Mouse (Mus musculus) left cerebral cortex, postnatal 36 days (tissue): ENCODE data around the gene Rasal1. TPM values are rescaled to one million over a fixed set of nuclear protein-coding genes. Genes with fewer than 3 reads are reported as not detected.
A peak's percentile ranks its signal among the peaks of the same experiment; 100 is the strongest.

Source experiments
- DNase-seq, 2 experiments: peaks; one replicate each; pipeline ENCODE4 v3.0.0; 2021 to 2022; ENCODE audit warnings: low spot score in 2 of 2, mixed read lengths in 1 of 2
- intact Hi-C: fragments of 180-260 bp; cut with DNase I; formaldehyde crosslinking; loops from one replicate; pipeline ENCODE4 v1.15.1; 2025
- total RNA-seq, 2 experiments: library from RNA; stranded (reverse); gene quantifications; 2 replicates each; pipeline ENCODE4 v1.2.3; 2021

The Rasal1 gene
- total RNA-seq, 2 experiments from 2014 or later = 90.0 to 92.7 TPM

GRCm38 (mm10) chr5:120706541-120706940 is 57.9 kb downstream of the Rasal1 start:
- no peak for DNase-seq
- intact Hi-C loops = no loop called here

GRCm38 (mm10) chr5:120706976-120707375 is 58.4 kb downstream of the Rasal1 start:
- intact Hi-C loops = no loop called here
- no peak for DNase-seq

GRCm38 (mm10) chr5:120710161-120710825 is 61.7 kb downstream of the Rasal1 start:
- peak; percentile 49 to 52 for DNase-seq
- intact Hi-C loops = loop anchor here (2.0 kb wide), 2 partner anchors 15 to 29 kb away; no protein-coding TSS in a partner anchor

- intact Hi-C loops = loop anchor here (2.0 kb wide), 2 partner anchors 16 to 30 kb away; no protein-coding TSS in a partner anchor
- DNase-seq = peak; percentile 46 to 53
Measured at GRCm38 (mm10) chr5:120710826-120711248, 62.2 kb downstream of the Rasal1 start.

- DNase-seq = peak; percentile 85 to 86
- intact Hi-C loops = loop anchor here (2.0 kb wide), 2 partner anchors 17 to 31 kb away; no protein-coding TSS in a partner anchor
Measured at GRCm38 (mm10) chr5:120711416-120711815, 62.8 kb downstream of the Rasal1 start.

GRCm38 (mm10) chr5:120711827-120712226 is 63.2 kb downstream of the Rasal1 start, which contains the start of gene Dtx1:
Gene Dtx1 (minus strand): TSS chr5:120711927.
- DNase-seq = no peak
- intact Hi-C loops = loop anchor here (2.0 kb wide), 2 partner anchors 17 to 31 kb away; no protein-coding TSS in a partner anchor

GRCm38 (mm10) chr5:120712721-120713120 is 64.1 kb downstream of the Rasal1 start:
- intact Hi-C loops = no loop called here
- DNase-seq = no peak

- intact Hi-C loops = loop anchor here (1.0 kb wide), 1 partner anchor 33 kb away; no protein-coding TSS in a partner anchor
- peak; percentile 76 to 82 for DNase-seq
Measured at GRCm38 (mm10) chr5:120714314-120714713, 65.7 kb downstream of the Rasal1 start.

- intact Hi-C loops = no loop called here
- DNase-seq = no peak
Measured at GRCm38 (mm10) chr5:120717136-120717535, 68.5 kb downstream of the Rasal1 start.

GRCm38 (mm10) chr5:120718600-120719378 is 70.2 kb downstream of the Rasal1 start:
- intact Hi-C loops = no loop called here
- no peak for DNase-seq

- intact Hi-C loops = no loop called here
- no peak for DNase-seq
Measured at GRCm38 (mm10) chr5:120721005-120721404, 72.4 kb downstream of the Rasal1 start.

GRCm38 (mm10) chr5:120725811-120726455 is 77.3 kb downstream of the Rasal1 start:
- intact Hi-C loops = no loop called here

More at GRCm38 (mm10) chr5:120725811-120726455, 77.3 kb downstream of the Rasal1 start:
- no peak for DNase-seq

Other genes with a start within 250 kb of the Rasal1 start
- gene Lhx5, start 217.1 kb upstream of the Rasal1 start, total RNA-seq = not detected
- 1 to 10 TPM; 5.5 to 5.7 TPM for gene Sdsl, start 176.0 kb upstream of the Rasal1 start, total RNA-seq
- gene Sds, start 172.3 kb upstream of the Rasal1 start, total RNA-seq = not detected
- 10 to 100 TPM; 57.2 to 66.1 TPM for gene Plbd2, start 145.2 kb upstream of the Rasal1 start, total RNA-seq
- 1 to 10 TPM; 4.2 to 8.2 TPM for gene Slc8b1, start 137.6 kb upstream of the Rasal1 start, total RNA-seq
- gene Tpcn1, start 60.1 kb upstream of the Rasal1 start, total RNA-seq = 10 to 100 TPM; 32.9 to 36.0 TPM
- gene Iqcd, start 59.8 kb upstream of the Rasal1 start, total RNA-seq = 1 to 10 TPM in 1 of 2 experiments, under 1 TPM in 1; 0.81 to 1.1 TPM
- gene Rita1, start 36.2 kb upstream of the Rasal1 start, total RNA-seq = 10 to 100 TPM; 35.7 to 36.3 TPM
- 10 to 100 TPM; 36.9 to 43.1 TPM for gene Ddx54, start 36.1 kb upstream of the Rasal1 start, total RNA-seq
- not detected for gene Cfap73, start 14.6 kb upstream of the Rasal1 start, total RNA-seq
- 10 to 100 TPM; 67.3 to 71.3 TPM for gene Dtx1, start 63.1 kb downstream of the Rasal1 start, total RNA-seq
- gene Oas2, start 101.0 kb downstream of the Rasal1 start, total RNA-seq = under 1 TPM in 1 of 2 experiments, not detected in 1; 0.23 TPM
- not detected for gene Oas3, start 128.8 kb downstream of the Rasal1 start, total RNA-seq
- not detected for gene Oas1e, start 146.7 kb downstream of the Rasal1 start, total RNA-seq
- gene Oas1c, start 163.7 kb downstream of the Rasal1 start, total RNA-seq = 1 to 10 TPM in 1 of 2 experiments, under 1 TPM in 1; 0.91 to 1.9 TPM
- not detected for gene Oas1f, start 198.6 kb downstream of the Rasal1 start, total RNA-seq
- not detected for gene Oas1h, start 212.6 kb downstream of the Rasal1 start, total RNA-seq
- gene Oas1g, start 238.8 kb downstream of the Rasal1 start, total RNA-seq = under 1 TPM in 1 of 2 experiments, not detected in 1; 0.54 TPM